Mouse (Mus musculus): ENCODE results near the gene Ramp3.

Gene Ramp3

DNA sequence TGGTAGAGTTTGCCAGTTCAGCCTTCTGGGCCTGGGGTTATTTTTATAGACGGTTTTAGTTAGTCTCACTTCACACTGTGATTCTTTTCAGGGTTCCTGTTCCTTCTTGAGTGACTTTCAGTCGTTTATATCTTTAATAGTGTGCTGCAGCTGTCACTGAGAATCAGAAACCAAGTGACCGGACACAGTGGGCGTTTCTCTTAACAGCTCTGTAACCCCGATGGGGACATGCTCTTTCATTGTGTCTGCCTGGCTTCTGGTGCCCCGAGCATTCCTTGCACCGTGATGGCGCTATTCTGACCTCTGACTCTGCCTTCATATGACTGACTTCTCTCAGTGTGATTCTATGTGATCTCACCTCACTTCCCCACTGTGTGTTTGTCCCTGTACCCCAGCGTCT, 10.7 kb downstream of the Ramp3 start:
- ATAC-seq (ENCODE audit: insufficient number of reproducible peaks, low FRiP score, low TSS enrichment) = no peak

DNA sequence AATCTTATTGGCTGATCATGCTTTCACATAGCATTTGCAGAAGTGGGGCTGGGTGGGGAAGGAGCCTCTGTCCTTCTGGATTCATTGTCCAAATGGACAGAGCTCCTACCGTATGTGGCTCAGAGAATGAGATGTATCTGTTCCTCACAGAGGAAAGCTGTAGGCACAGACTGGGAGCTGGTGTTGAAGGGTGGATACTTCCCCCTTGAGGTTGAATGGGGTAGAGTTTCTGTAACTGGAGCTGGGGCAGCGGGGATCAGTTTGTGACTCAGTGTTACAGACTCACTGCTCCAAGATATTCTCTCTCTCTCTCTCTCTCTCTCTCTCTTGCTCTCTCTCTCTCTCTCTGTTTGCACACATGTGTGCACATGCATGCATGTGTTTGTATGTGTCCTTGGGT, 11.7 kb downstream of the Ramp3 start:
- ATAC-seq (ENCODE audit: insufficient number of reproducible peaks, low FRiP score, low TSS enrichment) = no peak

DNA sequence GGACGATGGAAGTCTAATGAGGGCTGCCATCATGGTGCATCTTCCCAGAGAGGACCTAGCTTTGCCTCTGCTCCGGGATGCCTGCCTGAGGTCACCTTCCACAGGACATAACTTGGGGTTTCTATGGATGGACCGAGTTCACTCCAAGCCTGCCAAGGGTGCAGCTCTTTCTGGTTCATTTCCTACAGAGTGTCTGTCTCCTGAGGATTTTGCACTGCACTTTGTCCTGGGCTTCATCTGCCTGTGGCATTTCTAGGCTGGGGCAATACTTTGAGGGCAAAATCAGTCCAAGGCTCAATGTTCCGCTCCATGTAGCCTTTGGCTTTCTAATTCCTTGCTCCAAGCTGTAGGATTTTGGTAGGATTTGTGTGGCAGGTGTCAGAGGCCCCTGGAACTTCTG, 12.5 kb downstream of the Ramp3 start:
- no peak for ATAC-seq (ENCODE audit: insufficient number of reproducible peaks, low FRiP score, low TSS enrichment)

DNA sequence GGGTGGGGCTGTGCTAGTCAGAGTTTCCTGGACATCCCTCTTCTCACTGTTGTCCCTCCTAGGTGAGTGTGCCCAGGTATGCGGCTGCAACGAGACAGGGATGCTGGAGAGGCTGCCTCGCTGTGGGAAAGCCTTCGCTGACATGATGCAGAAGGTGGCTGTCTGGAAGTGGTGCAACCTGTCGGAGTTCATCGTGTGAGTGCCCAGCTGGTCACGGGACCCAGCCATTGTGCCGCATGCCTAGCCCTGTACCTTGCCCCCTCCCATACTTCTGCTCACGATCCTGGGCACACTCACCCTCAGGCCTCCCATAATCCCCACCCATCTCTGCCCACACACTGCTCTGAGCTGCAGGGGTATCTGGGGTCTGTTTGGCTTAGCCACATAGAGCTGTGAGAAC, 16.4 kb downstream of the Ramp3 start:
- no peak for ATAC-seq (ENCODE audit: insufficient number of reproducible peaks, low FRiP score, low TSS enrichment)

DNA sequence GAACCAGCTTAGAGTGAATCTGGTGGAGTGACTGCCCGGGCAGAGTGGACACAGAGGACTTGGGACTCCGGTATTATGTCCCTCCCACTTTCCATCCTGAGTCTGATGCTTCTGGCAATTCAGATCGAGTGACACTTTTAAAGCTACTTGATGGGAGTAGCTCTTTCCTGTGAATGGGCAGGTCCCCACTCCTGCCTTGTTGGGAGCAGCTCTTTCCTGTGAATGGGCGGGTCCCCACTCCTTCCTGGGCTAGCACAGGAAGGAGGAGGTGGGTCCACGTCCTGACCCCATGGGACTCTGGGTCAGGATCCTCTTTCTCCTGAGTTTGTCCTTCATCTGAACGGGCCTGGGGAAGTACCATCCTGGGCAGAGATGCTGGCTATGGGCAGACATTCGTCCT, 17.1 kb downstream of the Ramp3 start:
- no peak for ATAC-seq (ENCODE audit: insufficient number of reproducible peaks, low FRiP score, low TSS enrichment)

DNA sequence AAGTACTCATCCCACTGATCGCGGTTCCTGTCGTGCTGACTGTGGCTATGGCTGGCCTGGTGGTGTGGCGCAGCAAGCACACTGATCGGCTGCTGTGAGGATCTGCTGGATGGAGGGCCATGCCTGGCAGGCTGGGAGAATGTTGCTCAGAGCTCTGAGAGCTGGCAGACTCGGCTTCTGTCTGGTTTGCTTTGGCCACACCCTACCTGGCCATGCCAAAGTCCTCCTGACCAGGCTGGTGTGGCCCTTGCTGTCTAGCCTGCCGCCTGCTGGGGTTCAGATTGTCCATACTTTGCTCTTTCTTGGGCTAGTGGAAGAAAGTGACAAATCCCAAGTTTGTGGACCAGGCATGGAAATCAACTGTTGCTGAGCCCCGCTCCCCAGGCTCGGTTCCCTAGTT, 18.3 kb downstream of the Ramp3 start:
- no peak for ATAC-seq (ENCODE audit: insufficient number of reproducible peaks, low FRiP score, low TSS enrichment)

DNA sequence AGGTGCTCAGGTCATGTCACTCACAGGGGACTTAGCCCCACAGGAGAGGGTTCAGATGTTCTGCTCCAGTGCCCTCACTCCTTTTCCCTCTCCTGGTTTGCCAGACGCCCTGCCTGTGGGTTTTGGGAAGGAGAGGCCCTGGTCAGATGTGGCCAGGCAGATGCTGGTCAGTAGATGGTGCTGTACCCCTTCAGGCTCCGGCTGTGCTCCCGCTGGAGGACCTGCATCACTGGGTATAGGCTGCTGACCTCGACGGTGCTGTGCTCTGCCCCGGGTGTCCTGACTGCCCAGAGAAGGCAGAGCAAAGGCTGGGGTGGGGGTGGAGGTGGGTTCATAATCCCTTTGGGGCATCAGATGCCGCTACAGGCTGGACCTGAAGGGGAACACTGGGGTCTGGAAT, 19.2 kb downstream of the Ramp3 start:
- peak; percentile 58; the same call in 1 of the 2 replicates for ATAC-seq (ENCODE audit: insufficient number of reproducible peaks, low FRiP score, low TSS enrichment)

DNA sequence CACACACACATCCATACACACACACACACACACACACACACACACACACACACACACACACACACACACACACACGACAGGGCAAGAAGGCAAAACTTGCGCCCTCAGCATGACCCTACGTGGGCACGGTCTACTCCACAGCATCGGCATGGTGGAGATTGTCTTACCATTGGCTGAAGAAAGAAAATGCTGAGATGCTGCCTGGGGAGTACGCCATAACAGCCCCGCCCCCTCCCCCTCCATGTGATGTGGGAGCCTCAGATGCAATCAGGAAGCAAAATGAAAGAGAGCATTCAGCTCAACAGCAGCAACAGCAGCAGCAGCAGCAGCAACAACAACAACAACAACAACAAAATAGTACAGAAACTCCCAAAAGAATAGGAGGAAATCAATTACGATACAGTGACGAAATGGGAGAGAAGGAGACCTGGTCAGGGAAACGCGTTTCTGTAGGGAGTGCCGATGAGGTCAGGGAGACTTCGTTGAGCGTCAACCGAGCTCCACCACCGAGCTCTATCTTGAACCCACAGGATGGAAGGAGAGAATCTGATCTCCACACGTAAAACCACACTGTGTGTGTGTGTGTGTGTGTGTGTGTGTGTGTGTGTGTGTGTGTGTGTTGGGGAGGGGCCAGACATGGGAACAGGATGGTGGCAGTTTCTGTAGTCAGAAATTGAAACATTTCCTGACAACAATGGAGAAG, 21.5 kb downstream of the Ramp3 start:
- no peak for ATAC-seq (ENCODE audit: insufficient number of reproducible peaks, low FRiP score, low TSS enrichment)

DNA sequence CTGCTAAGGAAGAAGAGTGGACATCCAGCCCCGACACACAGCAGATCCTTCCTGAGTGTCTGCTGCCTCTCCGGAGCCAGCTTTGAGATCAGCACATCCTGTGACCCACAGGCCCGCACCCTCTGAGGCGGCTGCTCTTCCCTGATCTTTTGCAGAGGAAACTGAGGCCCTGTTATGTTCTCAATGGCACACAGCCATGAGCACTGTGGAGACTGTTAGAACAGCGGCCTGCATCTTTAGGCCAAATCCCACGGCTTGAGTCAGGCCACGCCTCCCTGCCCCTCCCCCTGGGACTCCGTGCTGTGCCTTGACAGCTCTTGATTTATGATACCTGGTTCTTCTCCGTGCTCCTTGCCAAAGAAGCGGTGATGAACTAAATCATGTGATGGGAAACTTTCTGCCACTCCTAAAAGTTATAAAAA, 22.1 kb downstream of the Ramp3 start:
- ATAC-seq (ENCODE audit: insufficient number of reproducible peaks, low FRiP score, low TSS enrichment) = no peak

DNA sequence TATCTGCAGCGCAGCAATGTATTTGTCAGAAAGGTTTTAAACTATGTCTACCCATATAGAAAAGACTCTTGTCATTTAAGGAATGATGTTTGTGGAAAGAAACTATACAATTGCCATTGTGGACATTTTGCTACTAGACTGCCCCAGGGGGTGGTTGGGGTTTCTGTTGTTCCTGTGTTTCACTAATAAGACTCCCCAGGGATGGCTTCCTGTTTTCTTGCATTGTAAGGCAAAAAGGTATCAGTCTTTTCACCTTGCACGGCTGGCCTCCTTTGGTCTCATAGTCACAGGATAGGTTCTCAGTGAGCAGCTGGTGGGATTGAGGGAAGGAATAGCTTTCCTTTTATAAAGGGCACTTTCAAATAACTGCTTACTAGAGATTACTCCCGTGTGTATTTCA, 26.4 kb downstream of the Ramp3 start:
- no peak for ATAC-seq (ENCODE audit: insufficient number of reproducible peaks, low FRiP score, low TSS enrichment)

DNA sequence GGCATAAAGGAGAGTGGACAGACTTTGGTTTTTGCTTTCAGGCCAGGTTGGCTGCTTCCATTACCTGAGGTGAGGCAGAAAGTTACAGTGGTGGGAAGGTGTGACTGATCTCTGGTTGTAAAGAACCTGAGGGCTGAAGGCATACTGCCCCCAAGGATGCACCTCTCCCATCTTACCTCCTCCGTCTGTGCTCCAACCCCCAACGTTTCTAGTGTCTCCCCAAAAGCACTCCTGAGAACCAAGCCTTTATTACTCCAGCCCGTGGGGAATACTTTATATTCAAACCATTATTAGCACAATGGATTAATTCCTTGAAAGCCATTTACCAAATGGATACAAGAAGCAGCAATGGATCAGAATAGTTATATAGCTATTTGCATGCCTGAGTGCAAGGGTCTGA, 30.6 kb downstream of the Ramp3 start:
- no peak for ATAC-seq (ENCODE audit: insufficient number of reproducible peaks, low FRiP score, low TSS enrichment)

DNA sequence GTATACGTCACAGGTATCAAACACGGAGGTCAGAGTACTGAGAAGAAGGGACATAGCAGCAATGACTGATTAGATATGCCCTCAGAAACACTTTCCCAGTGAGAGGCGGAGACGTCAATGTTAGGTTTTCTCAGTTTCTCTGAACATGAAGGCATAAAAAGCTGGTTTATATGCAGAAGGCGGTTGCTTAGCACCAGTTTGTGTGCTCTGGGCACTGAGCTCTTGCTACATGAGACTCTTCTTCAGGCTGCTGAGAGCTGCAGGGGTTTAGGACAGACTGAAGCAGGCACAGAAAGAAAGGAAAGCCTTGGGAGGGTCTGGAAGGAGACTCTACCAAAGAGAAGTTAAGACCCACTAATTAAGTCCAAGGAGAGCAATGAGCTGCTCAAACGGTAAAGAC, 34.0 kb downstream of the Ramp3 start:
- no peak for ATAC-seq (ENCODE audit: insufficient number of reproducible peaks, low FRiP score, low TSS enrichment)

DNA sequence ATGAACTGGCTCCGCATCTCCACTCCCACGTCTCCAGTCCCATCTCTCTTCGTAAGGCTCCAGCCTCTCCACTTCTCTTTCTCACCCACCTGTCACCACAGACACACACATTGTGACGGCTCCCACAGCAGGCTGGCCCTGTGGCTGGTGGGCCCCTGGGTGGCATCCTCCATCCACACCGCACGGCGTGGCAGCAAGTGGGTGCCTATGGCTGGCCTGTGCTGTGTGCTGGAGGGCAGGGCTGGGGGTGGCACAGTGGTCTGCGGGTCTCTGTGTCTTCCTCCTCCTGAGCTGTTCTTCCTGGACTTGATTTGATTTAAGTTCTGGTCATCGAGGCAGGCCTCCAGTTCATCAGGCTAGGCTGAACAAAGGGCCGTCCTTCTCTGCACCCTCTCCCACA, 35.8 kb downstream of the Ramp3 start:
- no peak for ATAC-seq (ENCODE audit: insufficient number of reproducible peaks, low FRiP score, low TSS enrichment)

DNA sequence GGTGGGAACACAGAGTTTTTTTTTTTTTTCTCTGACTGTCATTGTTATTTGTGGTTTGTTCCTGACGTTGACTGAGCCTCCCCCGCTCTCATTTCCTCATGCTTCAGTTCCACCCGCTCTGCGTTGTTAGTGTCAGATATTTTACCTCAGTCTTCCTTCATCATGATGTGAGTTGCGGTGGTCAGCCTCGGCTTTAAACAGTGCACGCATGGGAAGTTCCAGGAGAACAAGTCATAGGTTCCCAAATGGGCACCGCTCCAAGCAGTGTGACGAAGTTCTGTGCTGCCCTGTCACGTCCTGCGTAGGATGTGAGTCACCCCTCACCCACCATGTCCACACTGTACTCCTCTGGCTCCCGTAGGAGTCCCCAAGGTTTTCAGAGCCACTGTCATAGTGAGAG, 36.9 kb downstream of the Ramp3 start:
- ATAC-seq (ENCODE audit: insufficient number of reproducible peaks, low FRiP score, low TSS enrichment) = no peak

DNA sequence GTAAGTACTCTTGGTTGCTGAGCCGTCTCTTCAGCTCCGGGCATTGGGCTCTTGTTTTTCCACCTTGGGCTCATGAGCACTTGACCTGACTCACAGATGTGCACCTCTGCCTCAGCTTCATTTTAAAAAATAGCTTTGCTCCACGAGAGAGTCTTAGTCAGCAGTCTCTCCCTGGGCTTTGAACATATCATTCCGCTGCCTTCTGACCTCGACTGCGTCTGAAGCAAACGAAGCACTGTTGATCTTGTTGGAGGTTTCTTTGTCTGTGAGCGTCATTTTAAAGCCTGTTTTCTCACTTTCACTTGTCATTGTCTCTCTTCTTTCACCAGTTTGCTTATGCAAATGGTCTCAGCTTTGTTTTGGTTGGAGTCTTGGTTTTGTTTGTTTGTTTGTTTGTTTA, 38.2 kb downstream of the Ramp3 start:
- ATAC-seq (ENCODE audit: insufficient number of reproducible peaks, low FRiP score, low TSS enrichment) = no peak

DNA sequence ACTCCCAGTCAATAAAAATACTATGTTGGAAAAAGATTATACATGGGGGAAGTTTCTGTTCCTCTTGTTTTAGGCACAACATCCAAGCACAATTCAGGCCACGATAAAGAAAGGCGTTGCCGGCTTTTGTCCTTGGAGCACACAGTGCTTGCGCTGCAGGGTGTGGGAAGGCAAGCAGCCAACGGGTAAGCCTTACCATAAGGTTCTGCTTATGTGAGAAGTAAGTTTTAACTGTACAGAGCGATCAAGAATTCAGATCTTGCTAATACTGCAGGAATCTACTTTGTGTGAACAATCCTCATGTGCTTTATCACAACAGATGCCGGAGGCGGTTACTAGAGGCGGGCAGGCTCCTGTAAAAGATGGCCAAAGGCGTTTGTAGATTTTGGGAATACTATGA, 39.4 kb downstream of the Ramp3 start:
- ATAC-seq (ENCODE audit: insufficient number of reproducible peaks, low FRiP score, low TSS enrichment) = no peak

DNA sequence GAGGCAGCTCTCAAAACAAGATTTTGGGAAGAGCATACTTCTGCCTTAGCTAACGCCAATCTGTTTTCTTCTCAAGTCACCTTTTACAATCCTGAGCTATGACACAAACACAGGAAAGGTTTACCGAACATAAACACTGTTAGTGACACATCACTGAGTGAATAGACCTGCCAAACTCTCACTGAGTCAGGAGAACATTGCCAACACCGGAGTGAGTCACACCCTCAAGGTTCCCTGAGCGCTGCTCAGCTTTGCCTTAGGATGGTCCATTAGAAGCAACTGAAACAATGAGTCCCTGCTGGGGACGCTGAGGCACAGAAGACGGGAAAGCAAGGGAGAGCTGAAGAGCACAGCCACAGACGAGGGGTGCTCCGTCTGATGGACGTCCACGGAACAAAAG, 40.0 kb downstream of the Ramp3 start:
- ATAC-seq (ENCODE audit: insufficient number of reproducible peaks, low FRiP score, low TSS enrichment) = no peak

DNA sequence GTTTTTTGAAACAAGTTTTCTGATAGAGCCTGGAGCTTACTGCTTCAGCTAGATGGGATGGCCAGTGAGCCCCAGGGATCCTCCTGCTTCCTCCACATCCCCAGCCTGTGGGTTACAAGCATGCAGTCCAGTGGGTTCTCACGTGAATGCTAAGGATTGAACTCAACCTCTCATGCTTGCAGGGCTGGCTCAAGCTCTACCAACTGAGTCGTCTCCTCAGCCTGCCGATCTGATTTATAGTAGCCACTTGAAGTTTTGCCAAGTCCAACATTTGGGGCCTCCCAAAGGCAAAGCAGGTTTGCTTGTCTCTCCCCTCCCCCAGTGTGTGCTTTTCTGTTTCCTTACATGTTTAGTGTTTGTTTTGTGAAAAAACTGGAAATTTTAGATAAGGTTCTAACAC, 43.9 kb downstream of the Ramp3 start:
- ATAC-seq (ENCODE audit: insufficient number of reproducible peaks, low FRiP score, low TSS enrichment) = no peak

DNA sequence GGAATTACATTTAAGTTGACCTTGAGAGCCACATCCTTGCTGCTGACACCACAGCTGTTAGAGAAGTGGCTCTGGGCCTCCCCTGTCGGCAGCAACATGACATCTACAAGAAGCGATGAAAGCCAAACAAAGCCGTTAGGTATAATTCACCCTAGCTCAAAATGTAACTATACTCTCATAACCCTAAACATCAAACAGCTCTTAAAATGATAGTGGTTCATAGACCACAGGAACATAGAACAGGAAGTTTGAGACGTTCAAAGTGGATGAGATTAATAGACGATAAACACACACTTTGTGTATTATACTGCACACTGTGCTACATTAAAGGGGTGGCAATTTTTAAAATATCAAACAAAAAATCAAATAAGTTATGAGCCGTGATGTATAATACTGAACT, 46.5 kb downstream of the Ramp3 start:
- ATAC-seq (ENCODE audit: insufficient number of reproducible peaks, low FRiP score, low TSS enrichment) = no peak

DNA sequence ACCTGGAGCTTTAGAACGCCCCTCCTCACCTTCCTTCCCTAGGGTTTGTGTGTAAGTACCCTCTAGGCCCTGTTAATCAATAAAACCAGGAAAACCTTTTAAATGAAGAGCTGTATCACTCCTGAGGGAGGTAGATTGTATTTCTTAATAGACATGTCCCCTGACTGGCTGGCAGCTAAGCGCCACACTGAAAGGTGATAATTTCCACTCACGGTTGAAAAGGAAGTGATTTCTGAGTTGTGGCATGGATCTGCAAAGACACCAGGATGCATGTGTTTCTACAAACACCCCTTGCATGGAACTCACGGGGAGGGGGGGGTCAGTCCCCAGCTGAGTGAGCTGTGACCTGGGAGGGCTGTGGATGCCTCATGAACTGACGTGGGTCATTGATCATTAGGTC, 47.2 kb downstream of the Ramp3 start:
- ATAC-seq (ENCODE audit: insufficient number of reproducible peaks, low FRiP score, low TSS enrichment) = no peak

DNA sequence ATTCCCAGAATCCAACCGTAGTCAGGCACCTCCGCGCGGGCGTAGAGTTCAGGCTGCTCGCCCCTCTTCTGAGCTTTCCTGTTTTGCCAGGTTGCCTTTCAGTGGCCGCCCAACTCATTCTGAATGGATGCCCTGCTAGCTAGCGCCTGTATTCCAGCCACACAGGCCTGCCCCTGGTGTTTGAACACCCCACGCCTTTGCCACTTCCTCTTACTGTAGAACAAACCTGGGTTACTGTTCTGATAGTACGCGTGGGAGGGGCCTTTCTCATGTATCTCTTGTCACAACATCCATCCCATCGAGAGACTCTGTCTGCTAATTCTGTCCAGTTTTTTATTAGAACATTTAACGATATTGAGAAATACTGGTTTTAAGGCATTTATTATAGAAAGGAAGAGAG, 48.5 kb downstream of the Ramp3 start:
- no peak for ATAC-seq (ENCODE audit: insufficient number of reproducible peaks, low FRiP score, low TSS enrichment)

DNA sequence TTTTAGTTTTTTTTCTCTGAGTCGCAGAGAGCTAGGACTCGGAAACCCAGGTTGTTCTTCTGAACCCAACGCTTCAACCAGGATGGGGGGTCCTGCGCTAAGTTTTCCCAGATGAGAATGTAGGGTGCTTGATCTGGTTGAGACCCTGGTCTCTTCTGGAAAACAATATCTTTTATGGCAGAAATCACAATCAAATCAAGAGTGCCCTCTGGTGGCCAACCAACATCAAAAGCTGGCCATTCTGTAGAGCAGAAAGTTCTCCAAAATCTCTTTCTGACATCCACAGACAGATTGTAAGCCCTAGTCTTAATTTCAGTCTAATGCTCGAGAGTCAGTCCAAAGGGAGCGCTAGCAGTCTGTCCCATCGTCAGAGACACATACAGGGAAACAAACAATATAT, 50.1 kb downstream of the Ramp3 start:
- ATAC-seq (ENCODE audit: insufficient number of reproducible peaks, low FRiP score, low TSS enrichment) = no peak

DNA sequence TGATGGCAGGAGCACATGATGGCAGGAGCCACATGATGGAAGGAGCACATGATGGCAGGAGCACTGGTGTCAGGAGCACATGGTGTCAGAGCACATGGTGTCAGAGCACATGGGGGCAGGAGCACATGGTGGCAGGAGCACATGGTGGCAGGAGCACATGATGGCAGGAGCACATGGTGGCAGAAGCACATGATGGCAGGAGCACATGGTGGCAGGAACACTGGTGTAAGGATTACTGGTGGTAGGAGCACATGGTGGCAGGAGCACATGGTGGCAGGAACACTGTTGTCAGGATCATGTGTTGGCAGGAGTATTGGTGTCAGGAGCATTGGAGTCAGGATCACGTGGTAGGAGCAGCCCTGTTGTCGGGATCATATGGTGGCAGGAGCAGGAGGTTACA, 52.1 kb downstream of the Ramp3 start:
- no peak for ATAC-seq (ENCODE audit: insufficient number of reproducible peaks, low FRiP score, low TSS enrichment)
